Mouse (Mus musculus) brain, embryonic 14.5 days (tissue): ENCODE results near the gene Nacc1.

Source experiments
- CTCF ChIP-seq: fragments of 200-500 bp; IDR thresholded peaks from 2 replicates; pipeline ENCODE4 v1.5.1; 2012; ENCODE audit warnings: inconsistent platforms, mild to moderate bottlenecking, moderate library complexity, borderline replicate concordance; ENCODE audit not compliant: insufficient read depth, insufficient read length; ENCODE audit errors: extremely low read depth
- POLR2A ChIP-seq: fragments of 200-500 bp; IDR thresholded peaks from 2 replicates; pipeline ENCODE4 v1.6.1; 2012; ENCODE audit warnings: mild to moderate bottlenecking, inconsistent platforms, borderline replicate concordance; ENCODE audit not compliant: poor library complexity, insufficient read depth, insufficient read length, severe bottlenecking; ENCODE audit errors: extremely low read depth

DNA sequence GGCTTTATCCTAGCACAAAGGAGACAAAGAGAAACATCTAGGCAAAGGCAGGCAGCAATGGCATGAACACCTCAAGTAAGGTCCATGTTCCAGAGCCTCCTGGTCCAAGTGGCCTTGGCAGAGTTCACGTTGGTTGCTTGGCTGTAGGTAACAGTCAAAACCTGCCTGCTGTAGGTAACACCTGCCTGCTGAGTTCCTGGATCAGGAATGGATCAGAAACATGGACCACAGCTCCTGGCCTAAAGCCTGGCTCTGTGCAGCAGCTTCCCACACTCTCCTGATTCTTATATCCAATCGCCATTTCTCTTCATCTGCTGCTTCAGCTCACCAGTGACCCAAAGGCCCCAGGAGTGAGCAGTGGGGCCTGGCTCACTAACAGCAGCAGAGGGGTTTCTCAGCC lies 47.0 kb upstream of the Nacc1 start:
- TF ChIP-seq CTCF (no peak), POLR2A (no peak)
